Mouse (Mus musculus): Measurements from ENCODE around the gene Pex14.

DNA sequence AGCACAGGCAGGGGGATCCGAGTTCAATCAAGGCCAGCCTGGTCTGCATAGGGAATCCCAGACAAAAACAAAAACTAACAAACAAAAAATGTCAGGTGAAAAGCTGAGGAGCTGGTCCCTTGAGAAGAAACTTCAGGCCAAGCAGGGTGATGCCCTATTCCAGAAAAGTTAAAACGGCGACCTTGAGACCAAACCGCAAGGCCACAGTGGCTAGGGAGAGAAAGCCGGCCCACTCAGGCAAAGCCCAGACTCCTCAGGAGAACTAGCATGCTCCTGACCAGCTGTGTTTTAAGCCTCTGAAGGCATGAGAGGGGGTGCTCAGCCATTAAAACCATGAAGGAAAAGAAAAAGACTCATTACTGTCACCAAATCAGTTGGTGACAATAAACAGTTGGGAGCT, 14.3 kb downstream of the Pex14 start:
- TF ChIP-seq CTCF (IDR thresholded peaks at IDR 0.05; ENCODE audit: low read depth, low read length) (no peak), POLR2A (IDR thresholded peaks at IDR 0.05; ENCODE audit: borderline replicate concordance, low read depth, low read length) (no peak)
